Mouse (Mus musculus): ENCODE measurements around the gene Ezh2.

The Ezh2 gene

DNA sequence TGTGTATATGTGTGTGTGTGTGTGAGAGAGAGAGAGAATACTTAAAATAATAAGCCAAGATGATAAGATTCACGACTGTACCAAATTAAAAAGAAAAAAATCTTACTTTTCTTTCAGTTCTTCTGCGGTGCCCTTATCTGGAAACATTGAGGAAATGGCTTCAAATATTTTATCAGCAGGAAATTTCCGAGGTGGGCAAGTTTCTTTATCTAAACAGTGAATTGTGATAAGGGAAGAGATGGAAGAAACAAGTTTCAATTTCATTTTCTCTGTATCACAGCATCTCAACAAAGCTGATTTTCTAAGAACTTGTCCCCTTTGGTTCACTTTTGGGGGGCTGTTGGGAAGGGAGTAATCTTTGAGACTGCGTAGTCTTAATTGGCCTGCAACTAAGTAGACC, 42.9 kb downstream of the Ezh2 start:
- DNase-seq (ENCODE audit: low read depth, low spot score) = no peak

DNA sequence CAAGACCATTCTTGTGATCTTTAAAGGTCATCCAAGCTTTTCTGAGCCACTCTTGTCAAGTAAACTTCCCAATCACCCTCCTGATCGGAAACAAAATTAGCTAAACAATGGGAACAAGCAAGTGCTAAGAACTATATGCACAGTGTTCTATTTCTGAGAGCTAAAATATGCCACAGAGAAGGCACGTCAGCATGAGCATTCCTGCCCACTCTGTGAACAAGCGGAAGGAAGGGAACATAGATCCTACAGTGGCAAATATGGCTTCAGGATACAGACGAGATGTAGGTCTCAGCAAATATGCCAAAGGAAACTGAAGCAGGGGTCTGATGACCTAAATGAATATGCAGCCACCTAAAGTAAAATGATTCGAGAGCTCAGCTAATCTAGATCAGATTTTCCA, 59.8 kb downstream of the Ezh2 start:
- no peak for DNase-seq (ENCODE audit: low read depth, low spot score)

DNA sequence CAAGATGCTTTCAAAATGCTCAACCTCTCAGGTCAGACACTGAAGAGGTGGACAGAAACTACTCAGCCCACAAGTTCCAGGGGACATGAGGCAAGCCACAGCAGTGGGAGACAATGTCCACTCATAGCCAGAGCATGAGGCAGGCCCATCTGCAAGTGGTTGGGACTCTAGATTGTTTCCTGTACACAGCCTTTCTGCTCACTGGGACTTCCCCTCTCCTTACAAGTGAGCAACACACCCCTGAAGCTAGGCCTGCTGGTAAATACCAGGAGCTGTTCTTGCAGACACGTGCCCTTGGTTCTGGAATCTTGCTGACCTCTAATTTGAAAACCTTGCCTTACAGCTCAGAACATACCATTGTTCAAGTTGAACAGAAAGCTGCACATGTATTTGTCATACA, 62.6 kb downstream of the Ezh2 start:
- peak; percentile 20 for DNase-seq (ENCODE audit: low read depth, low spot score)

DNA sequence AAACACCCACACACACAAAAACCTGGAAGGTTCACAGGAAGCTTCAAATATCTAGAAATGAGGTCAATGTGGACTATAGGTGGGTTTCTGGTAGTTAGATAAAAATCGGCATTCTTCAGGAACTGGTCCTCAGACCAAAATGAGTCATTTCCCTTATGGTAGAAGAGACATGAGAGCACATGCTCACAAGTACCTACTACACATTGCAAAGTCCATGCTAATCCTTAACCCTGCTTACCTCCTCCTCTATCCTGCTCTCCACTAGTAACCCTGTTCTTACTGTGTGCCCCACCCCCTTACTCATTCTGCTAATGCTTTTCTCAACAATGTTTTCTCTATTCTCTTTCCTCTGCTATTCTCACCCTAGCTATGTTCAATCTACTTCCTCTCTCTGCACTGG, 67.5 kb downstream of the Ezh2 start:
- peak; percentile 41 for DNase-seq (ENCODE audit: low read depth, low spot score)

DNA sequence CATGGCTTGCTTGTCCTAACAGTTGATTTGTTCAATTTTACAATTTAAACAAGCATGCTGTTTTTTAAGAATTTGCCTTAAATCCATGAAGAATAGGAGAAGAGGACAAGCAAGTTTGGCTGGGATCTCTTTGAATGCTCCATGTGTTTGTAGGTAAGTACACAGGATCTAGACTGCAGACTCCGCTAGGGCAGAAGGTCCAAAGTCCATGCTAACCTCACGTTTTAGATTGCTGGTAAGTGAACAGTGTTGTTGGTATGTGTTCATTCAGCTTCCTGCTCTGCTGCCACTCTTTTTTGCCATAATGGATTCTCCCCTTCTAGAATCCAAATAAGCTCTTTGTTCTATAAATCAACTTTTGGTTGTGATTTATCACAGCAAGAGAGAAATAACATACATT, 68.0 kb downstream of the Ezh2 start:
- no peak for DNase-seq (ENCODE audit: low read depth, low spot score)

DNA sequence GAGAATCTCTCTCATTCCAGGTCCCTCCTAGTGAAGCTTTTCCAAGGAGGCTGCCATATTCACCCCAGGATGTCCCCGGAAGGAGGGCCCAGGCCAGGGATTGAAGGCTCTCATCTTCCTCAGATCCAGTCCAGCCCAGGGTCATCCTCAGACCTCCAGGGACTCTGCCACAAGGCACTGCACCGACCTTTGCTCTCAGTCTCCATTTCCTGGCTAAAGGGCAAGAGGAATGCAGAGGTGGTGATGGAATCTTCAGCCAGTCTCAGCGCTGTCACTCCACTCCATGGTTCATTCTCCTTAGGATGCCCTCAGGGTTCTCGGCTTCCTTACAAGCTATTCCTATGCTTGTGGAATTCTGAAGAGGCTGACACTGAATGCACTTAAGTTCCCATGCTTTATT, 68.7 kb downstream of the Ezh2 start:
- DNase-seq (ENCODE audit: low read depth, low spot score) = no peak

DNA sequence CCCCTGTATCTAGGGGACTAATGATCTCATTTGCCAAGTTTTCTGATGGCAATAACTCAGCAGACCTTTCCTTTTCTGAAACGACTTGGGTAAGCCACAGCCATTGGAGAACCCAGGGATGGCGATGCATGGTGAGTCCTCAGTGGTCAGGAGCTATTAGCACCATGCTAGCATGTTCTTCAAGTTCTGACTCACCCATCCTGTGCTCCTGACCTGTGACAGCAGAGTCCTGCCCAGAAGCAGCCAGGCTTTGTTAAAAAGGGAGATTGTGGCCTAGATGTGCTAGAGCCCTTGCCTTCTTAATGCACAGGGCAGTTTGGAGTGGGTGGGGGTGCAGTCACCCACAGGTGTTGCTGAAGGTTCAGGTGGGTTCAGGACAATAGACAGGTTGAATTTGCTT, 70.1 kb downstream of the Ezh2 start:
- peak; percentile 24 for DNase-seq (ENCODE audit: low read depth, low spot score)

DNA sequence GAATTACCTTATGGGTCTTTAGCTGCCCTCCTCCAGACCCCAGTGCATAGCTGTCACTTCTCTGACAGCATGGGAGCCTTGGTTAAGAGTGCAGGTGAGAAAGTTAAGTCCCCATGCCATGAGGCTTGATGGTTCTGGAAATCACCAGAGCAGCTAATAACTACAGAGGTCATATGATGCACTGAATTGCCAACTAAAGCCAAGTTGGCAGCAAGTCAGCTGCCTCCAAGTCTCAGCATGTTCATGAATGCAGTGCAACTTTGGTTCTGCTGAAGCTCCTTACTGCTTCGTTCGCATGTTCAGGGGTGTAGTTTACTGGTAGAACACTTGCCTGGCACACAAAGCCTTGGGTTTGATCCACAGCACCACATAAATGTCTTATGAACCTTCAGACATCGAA, 72.7 kb downstream of the Ezh2 start:
- DNase-seq (ENCODE audit: low read depth, low spot score) = no peak

DNA sequence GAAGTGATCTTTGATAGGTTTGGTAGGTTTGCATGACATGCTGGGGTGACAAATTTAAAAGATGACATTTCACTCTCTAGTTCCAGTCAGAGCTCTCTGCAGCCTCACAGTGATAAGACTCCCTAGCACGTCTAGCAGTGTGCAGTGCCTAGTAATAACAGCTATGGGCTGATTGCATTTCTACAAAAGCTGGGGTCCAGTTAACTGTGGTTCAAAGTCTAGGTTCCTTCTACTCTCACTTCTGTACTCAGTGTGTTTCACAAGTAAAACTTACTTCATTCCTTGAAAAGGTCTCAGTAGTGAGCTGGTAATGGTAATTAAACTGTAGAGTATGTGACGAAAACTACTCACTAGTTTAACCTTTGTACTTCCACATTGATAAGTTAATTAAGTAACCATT, 75.1 kb downstream of the Ezh2 start:
- no peak for DNase-seq (ENCODE audit: low read depth, low spot score)

DNA sequence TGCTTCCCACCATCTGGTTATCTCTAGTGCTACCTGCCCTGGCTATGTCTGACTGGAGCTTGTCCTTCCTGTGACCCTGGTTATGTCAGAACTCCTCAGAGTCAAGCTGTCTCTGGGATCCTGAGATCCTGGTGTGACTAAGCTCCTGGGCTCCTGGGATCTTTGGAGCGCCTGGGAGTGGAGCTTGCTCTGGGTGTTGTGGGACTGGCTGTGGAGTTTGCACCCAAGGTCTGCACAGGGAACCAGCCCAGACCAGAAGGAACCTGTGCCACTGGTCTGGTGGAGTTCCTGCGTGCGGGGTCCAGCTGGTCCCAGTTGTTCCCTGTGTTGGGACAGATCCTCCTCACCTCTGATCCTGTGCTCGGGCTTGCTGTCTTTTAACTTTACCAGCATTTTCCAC, 100.6 kb downstream of the Ezh2 start:
- DNase-seq (ENCODE audit: low read depth, low spot score) = peak; percentile 53

DNA sequence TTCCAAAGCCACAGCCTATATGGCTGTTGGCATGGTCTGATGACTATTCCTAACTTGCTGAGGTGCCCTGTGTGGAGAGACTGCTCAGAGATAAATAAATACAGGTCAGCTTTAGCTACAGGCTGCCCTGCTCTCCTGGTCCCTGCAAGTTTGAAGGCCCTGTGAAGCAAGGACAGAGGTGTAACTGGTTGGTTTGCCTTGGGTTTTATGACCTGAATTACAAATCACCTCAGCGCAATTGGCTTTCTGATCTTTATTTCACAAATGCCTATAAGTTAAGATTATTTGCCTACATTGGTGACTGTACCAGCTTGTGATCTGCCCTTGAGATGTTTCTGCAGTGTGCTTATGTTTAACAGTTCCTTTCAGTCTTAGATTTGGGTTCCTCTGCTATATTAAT, 113.1 kb downstream of the Ezh2 start:
- no peak for DNase-seq (ENCODE audit: low read depth, low spot score)
